Mouse (Mus musculus): ENCODE results near the gene Accsl. TPM values are rescaled to one million over a fixed set of nuclear protein-coding genes. Genes with fewer than 3 reads are reported as not detected.

Gene Accsl
- total and polyA plus RNA-seq, 3 experiments, result 0.30 to 0.63 TPM; not detected in 1

GRCm38 (mm10) chr2:93899397-93900380 lies 30.7 kb upstream of the Accsl start:
- in situ Hi-C loops (cut with MboI; ENCODE audit: low pct_ligation_motif_present, low pct_unique_long_range_greater_than_20kb, low sequenced_read_pairs) (no loop called here), dilution Hi-C loops (cut with MboI; ENCODE audit: extremely low pct_ligation_motif_present, extremely low pct_unique_long_range_greater_than_20kb, low sequenced_read_pairs) (no loop called here)
- H3K9me3 ChIP-seq (replicated peaks; ENCODE audit: low read length), result no peaks in the 10 kb centered on the region
- no peaks in the 10 kb centered on the region for H3K79me2 ChIP-seq (replicated peaks; ENCODE audit: control insufficient read depth, extremely low read depth, insufficient read depth, poor library complexity, severe bottlenecking)
- H3K27me3 ChIP-seq (replicated peaks), result peaks cover 14% of the 10 kb centered on the region
- H3K36me3 ChIP-seq (replicated peaks in 1 of 2; ENCODE audit: control insufficient read depth in 1 of 2, insufficient read depth in 1 of 2, low read length in 1 of 2), result no peaks in the 10 kb centered on the region
- TF ChIP-seq PAX5 (IDR thresholded peaks at IDR 0.05; ENCODE audit: low read length) (no peak), GABPA (IDR thresholded peaks at IDR 0.05; ENCODE audit: insufficient replicate concordance, low read depth, low read length) (no peak), JUN (IDR thresholded peaks at IDR 0.05; ENCODE audit: insufficient read depth, low read depth, low read length) (no peak)
- no peak overlapping the region for H3K4me2 ChIP-seq (ENCODE audit: insufficient read depth, low read depth, poor library complexity, severe bottlenecking)
- DNase-seq (ENCODE audit: extremely low read depth), result no peak
- no peak overlapping the region for H3K27ac ChIP-seq (ENCODE audit: insufficient read depth, low read depth)
- no peak overlapping the region for H3K9ac ChIP-seq (ENCODE audit: insufficient read depth, low read depth)
- no peak overlapping the region for H3K4me3 ChIP-seq (replicated peaks in 1 of 3; ENCODE audit: low read depth in 2 of 3, low read length in 2 of 3, poor library complexity in 1 of 3)
- peaks cover 3 to 6% of the 10 kb centered on the region in 2 experiments; a peak in 2 of 4 replicates for H3K4me1 ChIP-seq (ENCODE audit: control insufficient read depth in 1 of 2, insufficient read depth in 2 of 2)

- H3K4me3 ChIP-seq (replicated peaks in 1 of 3; ENCODE audit: low read depth in 2 of 3, low read length in 2 of 3, poor library complexity in 1 of 3), result no peak overlapping the region
- peaks cover 6 to 10% of the 10 kb centered on the region in 2 experiments; a peak in 2 of 4 replicates for H3K4me1 ChIP-seq (ENCODE audit: control insufficient read depth in 1 of 2, insufficient read depth in 2 of 2)
- H3K79me2 ChIP-seq (replicated peaks; ENCODE audit: control insufficient read depth, extremely low read depth, insufficient read depth, poor library complexity, severe bottlenecking), result no peaks in the 10 kb centered on the region
- dilution Hi-C loops (cut with MboI; ENCODE audit: extremely low pct_ligation_motif_present, extremely low pct_unique_long_range_greater_than_20kb, low sequenced_read_pairs) (no loop called here), in situ Hi-C loops (cut with MboI; ENCODE audit: low pct_ligation_motif_present, low pct_unique_long_range_greater_than_20kb, low sequenced_read_pairs) (no loop called here)
- no peak for TF ChIP-seq HCFC1 (IDR thresholded peaks at IDR 0.05; ENCODE audit: low read depth, low read length)
- TF ChIP-seq POLR2A (IDR thresholded peaks at IDR 0.05; ENCODE audit: low read depth, low read length), result no peak
- no peak for TF ChIP-seq MEF2A (IDR thresholded peaks at IDR 0.05; ENCODE audit: borderline replicate concordance, low read depth, low read length)
- TF ChIP-seq USF1 (IDR thresholded peaks at IDR 0.05; ENCODE audit: low read depth, low read length), result no peak
- no peak for TF ChIP-seq BHLHE40 (IDR thresholded peaks at IDR 0.05; ENCODE audit: low read depth, low read length)
- TF ChIP-seq TBP (conservative IDR thresholded peaks at IDR 0.05; ENCODE audit: low read depth, low read length), result no peak
- TF ChIP-seq ZNF384 (IDR thresholded peaks at IDR 0.05; ENCODE audit: low read depth, low read length), result no peak
- no peak for TF ChIP-seq CTCF (conservative IDR thresholded peaks at IDR 0.05 in 1 of 2, IDR thresholded peaks at IDR 0.05 in 1 of 2; ENCODE audit: low read depth in 2 of 2, low read length in 2 of 2)
- no peak for TF ChIP-seq E2F4 (IDR thresholded peaks at IDR 0.05; ENCODE audit: insufficient replicate concordance, low read depth, low read length)
- no peak for TF ChIP-seq CHD1 (IDR thresholded peaks at IDR 0.05; ENCODE audit: low read depth, low read length)
- TF ChIP-seq JUN (IDR thresholded peaks at IDR 0.05; ENCODE audit: insufficient read depth, low read depth, low read length), result no peak
- no peak for TF ChIP-seq RCOR1 (conservative IDR thresholded peaks at IDR 0.05; ENCODE audit: low read depth, low read length)
- no peak for TF ChIP-seq NRF1 (IDR thresholded peaks at IDR 0.05; ENCODE audit: low read depth, low read length)
- TF ChIP-seq CHD2 (IDR thresholded peaks at IDR 0.05; ENCODE audit: low read length), result no peak
- TF ChIP-seq JUND (conservative IDR thresholded peaks at IDR 0.05; ENCODE audit: low read depth, low read length), result no peak
- no peak for TF ChIP-seq MAFK (IDR thresholded peaks at IDR 0.05; ENCODE audit: insufficient replicate concordance, low read length)
- DNase-seq (ENCODE audit: extremely low read depth), result no peak
- H3K4me2 ChIP-seq (ENCODE audit: insufficient read depth, low read depth, poor library complexity, severe bottlenecking), result no peak overlapping the region
- no peak overlapping the region for H3K27ac ChIP-seq (ENCODE audit: insufficient read depth, low read depth)
- H3K9me3 ChIP-seq (replicated peaks; ENCODE audit: low read length), result no peaks in the 10 kb centered on the region
- H3K9ac ChIP-seq (ENCODE audit: insufficient read depth, low read depth), result no peak overlapping the region
- H3K27me3 ChIP-seq (replicated peaks), result peaks cover 2% of the 10 kb centered on the region
- H3K36me3 ChIP-seq (replicated peaks in 1 of 2; ENCODE audit: control insufficient read depth in 1 of 2, insufficient read depth in 1 of 2, low read length in 1 of 2), result no peaks in the 10 kb centered on the region
Observed at GRCm38 (mm10) chr2:93891611-93892280, 22.8 kb upstream of the Accsl start.
